Mouse (Mus musculus) spleen, embryonic (tissue): ENCODE results near the gene B4galnt4.

ENCODE experiments used
- CTCF ChIA-PET: fragments of 350-600 bp; sonication (Branson Sonifier 250); formaldehyde crosslinking; loops from one replicate; lab custom pipeline; 2022; lab: Charles Lee

The B4galnt4 gene

GRCm38 (mm10) chr7:141070058-141070862 is 9.4 kb downstream of the B4galnt4 start:
- CTCF ChIA-PET, result interaction anchor here (0.5 to 1.0 kb wide), 5 partner anchors 19 to 321 kb away, joined by 3 to 7 read pairs (median 3); no protein-coding TSS in a partner anchor

GRCm38 (mm10) chr7:141072017-141072745 is 11.3 kb downstream of the B4galnt4 start:
- CTCF ChIA-PET, result interaction anchor here (0.6 to 0.9 kb wide), 3 partner anchors 104 to 164 kb away, joined by 3 to 7 read pairs (median 7); no protein-coding TSS in a partner anchor

GRCm38 (mm10) chr7:141073782-141074181 is 12.9 kb downstream of the B4galnt4 start:
- CTCF ChIA-PET, result no interaction called here

GRCm38 (mm10) chr7:141077841-141078240 is 16.9 kb downstream of the B4galnt4 start, which contains the start of gene Pkp3:
Gene Pkp3, plus strand, starts transcription at chr7:141078218.
- CTCF ChIA-PET, result no interaction called here

- CTCF ChIA-PET, result interaction anchor here (0.7 kb wide), 1 partner anchor 137 kb away, joined by 3 read pairs; no protein-coding TSS in a partner anchor
Measured at GRCm38 (mm10) chr7:141078876-141079275, 18.0 kb downstream of the B4galnt4 start.

- CTCF ChIA-PET, result no interaction called here
Measured at GRCm38 (mm10) chr7:141079481-141080449, 18.9 kb downstream of the B4galnt4 start.

GRCm38 (mm10) chr7:141087894-141088293 is 27.0 kb downstream of the B4galnt4 start:
- CTCF ChIA-PET, result no interaction called here

- CTCF ChIA-PET, result no interaction called here
Measured at GRCm38 (mm10) chr7:141088473-141088872, 27.6 kb downstream of the B4galnt4 start.

- CTCF ChIA-PET, result interaction anchor here (0.7 kb wide), 1 partner anchor 815 kb away, joined by 3 read pairs; no protein-coding TSS in a partner anchor
Measured at GRCm38 (mm10) chr7:141090228-141090627, 29.3 kb downstream of the B4galnt4 start.

- CTCF ChIA-PET, result interaction anchor here (1.2 kb wide), 1 partner anchor 21 kb away, joined by 3 read pairs; no protein-coding TSS in a partner anchor
Measured at GRCm38 (mm10) chr7:141092051-141092735, 31.3 kb downstream of the B4galnt4 start.

GRCm38 (mm10) chr7:141093950-141094349 is 33.0 kb downstream of the B4galnt4 start:
- CTCF ChIA-PET, result interaction anchor here (0.5 kb wide), 1 partner anchor 142 kb away, joined by 7 read pairs; no protein-coding TSS in a partner anchor

GRCm38 (mm10) chr7:141094487-141095205 is 33.7 kb downstream of the B4galnt4 start:
- CTCF ChIA-PET, result no interaction called here

GRCm38 (mm10) chr7:141096021-141096420 is 35.1 kb downstream of the B4galnt4 start:
- CTCF ChIA-PET, result interaction anchor here (0.6 kb wide), 1 partner anchor 299 kb away, joined by 3 read pairs; no protein-coding TSS in a partner anchor

- CTCF ChIA-PET, result no interaction called here
Measured at GRCm38 (mm10) chr7:141096649-141097056, 35.7 kb downstream of the B4galnt4 start.

GRCm38 (mm10) chr7:141097177-141097576 is 36.3 kb downstream of the B4galnt4 start:
- CTCF ChIA-PET, result no interaction called here

- CTCF ChIA-PET, result interaction anchor here (0.5 to 0.6 kb wide), 2 partner anchors 257 to 362 kb away, joined by 3 to 4 read pairs; no protein-coding TSS in a partner anchor
Measured at GRCm38 (mm10) chr7:141099911-141100691, 39.2 kb downstream of the B4galnt4 start, which contains the start of gene Sigirr. Gene Sigirr, minus strand, starts transcription at chr7:141100572.

GRCm38 (mm10) chr7:141103161-141103560 is 42.3 kb downstream of the B4galnt4 start:
- CTCF ChIA-PET, result no interaction called here

GRCm38 (mm10) chr7:141115874-141116273 is 55.0 kb downstream of the B4galnt4 start:
- CTCF ChIA-PET, result no interaction called here
